Mouse (Mus musculus) left cerebral cortex, adult 8-10 months (tissue): Measurements from ENCODE around the gene Atp5k. TPM values are rescaled to one million over a fixed set of nuclear protein-coding genes. Genes with fewer than 3 reads are reported as not detected.

ENCODE experiments used
- DNase-seq, 2 experiments: peaks; one replicate each; pipeline ENCODE4 v3.0.0; 2022; ENCODE audit warnings: low spot score in 2 of 2
- total RNA-seq, 4 experiments: library from RNA; stranded (reverse); gene quantifications; 2 replicates each; pipeline ENCODE4 v1.2.4; 2022

The Atp5k gene
- total RNA-seq, 4 experiments from 2014 or later: 110 to 288 (median 188) TPM

DNA sequence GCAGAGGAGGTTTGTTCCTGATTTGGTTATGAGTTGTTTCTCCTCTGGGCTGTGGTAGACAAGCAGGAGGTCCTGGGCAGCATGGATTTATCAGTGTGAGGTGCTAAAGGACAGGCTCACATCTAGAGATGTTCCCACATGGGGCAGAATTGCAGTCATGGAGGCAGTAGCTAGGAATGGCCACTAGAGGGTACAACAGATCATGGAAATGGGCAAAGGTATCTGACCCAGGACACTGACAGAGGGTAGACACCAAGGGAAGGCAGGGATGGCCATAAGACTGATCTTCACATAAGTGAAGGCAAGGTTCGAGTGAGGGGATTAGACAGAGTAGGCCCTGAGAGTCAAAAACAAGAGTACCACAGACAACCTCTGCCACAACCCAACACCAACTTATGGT lies 7.1 kb downstream of the Atp5k start:
- no peak for DNase-seq

DNA sequence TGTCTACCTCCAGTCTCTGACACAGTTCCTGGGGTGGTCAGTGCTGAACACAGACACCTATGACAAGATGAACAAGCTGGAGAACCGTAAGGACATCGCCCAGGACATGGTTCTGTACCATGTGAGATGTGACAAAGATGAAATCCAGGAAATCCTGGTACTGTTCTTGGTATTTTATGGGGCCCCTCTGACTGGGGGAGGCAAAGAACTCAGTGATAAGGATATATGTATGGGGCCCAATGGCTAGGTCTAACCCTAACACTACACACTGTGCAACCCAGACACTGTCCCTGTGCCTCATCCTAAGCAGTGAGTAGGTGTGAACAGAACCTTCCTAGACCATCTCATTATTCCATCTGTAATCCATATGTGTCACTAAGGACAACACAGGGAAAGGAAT lies 10.8 kb downstream of the Atp5k start:
- no peak for DNase-seq

DNA sequence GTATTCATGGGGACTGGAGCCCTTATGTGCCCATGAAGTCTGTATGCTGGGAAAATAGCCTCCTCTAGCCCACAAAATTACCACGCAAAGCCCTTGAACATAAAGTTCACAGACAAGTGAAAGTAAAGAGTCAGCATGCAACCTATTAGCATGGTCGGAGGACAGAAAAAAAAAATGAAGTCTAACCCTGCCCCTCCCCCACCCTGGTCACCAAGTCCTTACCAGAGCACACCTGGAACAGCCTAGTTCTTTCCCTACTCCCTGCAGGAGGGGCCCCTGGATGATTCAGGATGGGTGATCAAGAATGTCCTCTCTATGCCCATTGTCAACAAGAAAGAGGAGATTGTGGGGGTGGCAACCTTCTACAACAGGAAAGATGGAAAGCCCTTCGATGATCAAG lies 11.5 kb downstream of the Atp5k start:
- no peak for DNase-seq

DNA sequence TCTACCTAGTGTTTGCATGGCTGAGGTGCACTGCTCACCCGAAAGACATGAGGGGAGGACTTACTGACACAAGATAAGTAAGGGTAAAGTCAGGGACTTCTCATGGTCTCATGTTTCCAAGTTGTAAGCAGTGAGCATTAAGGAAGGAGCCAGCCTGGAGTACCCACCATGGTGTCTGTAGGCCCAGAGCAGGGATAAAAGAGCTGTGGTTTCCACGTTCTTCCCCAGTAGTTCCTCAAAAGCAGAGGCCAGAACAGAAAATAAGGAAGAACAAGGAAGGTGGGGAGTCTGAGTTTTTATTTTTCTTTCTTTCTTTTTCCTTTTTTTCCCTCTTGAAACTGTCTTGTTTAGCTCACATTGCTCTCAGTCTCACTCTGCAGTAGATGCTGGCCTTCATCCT lies 19.5 kb downstream of the Atp5k start:
- no peak for DNase-seq

DNA sequence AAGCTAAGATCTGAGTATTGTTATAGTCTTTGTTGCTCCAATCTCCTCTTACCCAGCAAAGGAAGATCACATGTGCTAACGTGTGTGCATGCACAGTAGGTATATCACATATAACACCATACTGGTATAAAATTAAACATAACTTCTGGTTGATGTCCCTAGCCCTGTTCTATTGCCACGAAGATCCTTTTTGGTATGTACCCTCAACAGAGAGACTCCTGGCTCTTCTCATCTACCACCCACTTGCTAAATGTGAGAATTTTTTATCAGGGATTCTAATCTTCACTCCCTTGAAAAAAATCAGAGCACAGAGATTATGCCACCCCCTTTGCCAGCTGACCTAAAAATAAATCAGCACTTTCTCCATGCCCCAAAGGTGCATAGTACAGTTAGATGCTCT lies 27.3 kb downstream of the Atp5k start:
- no peak for DNase-seq

DNA sequence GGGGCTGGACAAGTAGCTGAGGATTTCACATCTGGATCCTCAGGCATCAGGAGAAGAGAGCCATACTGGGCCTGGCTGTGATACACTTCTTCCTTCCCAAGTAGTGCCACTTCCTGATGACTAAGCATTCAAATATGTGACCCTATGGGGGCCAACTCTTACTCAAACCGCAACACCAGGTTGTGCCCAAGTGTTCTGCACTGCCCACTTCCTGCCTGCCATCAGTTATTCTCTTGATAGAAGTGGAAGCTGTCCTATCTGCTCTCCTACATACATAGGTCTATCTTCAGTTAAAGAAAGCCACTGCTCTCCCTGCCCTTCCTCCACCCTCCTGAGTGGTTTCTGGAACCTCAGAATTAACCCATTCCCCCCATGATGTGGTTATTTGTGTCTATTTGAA lies 28.8 kb downstream of the Atp5k start:
- DNase-seq: no peak

DNA sequence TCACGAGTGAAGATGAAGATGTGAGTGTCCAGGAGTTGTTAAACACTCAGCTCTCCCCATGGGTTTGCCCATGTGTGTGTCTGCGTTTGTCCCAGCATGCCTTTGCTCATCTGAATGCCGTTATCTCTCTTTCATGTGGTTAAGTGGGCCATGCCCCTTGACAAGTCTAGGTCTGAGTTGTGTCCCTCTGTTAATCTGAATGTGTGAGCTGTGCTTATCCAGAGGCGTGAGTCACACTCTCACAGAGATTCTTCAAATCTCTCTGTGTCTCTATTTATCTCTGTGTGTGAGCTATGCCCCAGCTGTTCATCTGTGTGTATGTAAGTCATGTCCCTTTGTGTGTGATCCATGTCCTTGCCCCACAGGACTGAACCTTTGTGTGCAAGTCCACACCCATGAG lies 30.8 kb downstream of the Atp5k start:
- DNase-seq: no peak

DNA sequence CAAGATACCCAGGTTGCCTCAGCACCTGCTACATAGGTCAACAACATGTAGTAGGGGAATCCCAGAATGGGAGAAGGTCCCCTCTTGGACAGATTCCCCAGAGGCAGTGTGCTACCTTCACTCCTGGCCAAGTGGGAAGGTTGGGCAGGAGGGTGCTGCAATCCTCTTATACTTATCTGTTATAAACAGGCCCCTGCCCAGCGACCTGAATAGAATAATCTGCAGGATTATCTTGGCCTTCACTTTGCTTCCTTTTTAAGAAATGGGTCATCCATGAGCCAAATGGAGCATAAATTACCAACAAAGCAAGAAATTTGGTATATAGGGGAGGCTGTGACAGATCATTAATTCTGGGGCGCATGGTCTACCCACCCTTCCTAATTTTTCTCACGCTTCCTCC lies 44.5 kb downstream of the Atp5k start:
- DNase-seq: no peak

DNA sequence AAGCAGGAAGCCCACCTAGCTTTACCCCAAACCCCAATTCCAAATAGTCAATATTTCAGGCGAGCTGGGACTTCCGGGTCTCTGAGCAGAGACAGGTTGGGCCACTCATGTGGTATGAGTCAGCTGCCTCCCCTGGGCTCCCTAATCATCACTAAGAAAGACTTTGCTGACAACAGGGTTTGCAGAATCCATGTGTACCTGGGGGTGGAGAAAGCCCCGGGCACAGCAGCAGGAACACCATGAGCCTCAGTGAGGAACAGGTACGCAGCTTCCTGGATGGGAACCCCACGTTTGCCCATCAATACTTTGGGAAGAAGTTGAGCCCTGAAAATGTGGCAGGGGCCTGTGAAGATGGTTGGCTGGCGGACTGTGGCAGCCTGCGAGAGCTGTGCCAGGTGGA lies 46.0 kb downstream of the Atp5k start, which contains the start of gene Pde6b:
Gene Pde6b (plus strand): TSS at position 191 of the 400 bp plus-strand sequence.
- DNase-seq: no peak

DNA sequence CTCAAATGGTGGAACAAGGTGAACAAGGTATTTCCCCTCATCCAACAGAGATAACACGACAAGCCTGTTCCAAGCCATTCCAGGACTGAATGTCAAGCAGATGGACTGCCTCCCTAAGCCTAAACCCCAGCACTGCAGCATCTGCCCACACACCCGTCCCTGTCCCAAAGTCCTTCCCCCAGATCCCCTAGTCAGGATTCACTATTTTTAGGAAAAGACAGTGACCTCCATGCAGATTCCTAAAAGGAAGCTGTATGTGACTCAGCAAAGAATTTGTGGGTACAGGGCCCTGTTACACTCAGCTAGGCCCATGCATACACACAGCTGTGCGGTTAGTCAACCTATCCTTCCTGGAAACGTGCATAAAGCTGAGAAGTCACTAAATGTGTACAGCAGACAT lies 47.8 kb downstream of the Atp5k start:
- no peak for DNase-seq

DNA sequence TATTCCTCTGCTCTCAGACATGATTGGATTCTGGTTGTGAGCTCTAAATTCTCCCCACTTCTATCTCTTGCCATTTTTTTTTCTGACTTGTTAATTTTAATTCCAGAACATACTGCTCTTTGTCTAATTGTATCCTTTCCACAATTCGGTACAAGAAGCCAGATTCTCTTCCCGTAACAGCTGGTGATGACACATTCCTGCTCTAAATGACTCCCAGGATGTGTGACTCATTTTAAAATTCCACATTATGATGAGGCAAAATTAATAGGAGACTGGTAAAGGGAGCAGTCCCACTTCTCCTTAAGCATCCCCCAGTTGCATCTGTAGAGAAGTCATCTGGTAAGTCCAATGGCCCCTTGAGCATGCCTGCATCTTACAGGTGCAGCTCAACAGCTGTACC lies 48.6 kb downstream of the Atp5k start:
- no peak for DNase-seq

Other genes starting within 250 kb of the Atp5k start
- gene Dr1, start 165.6 kb downstream of the Atp5k start, total RNA-seq: 10 to 100 TPM; 30.5 to 32.4 (median 31.0) TPM
- gene Pigg, start 121.8 kb downstream of the Atp5k start, total RNA-seq: 10 to 100 TPM; 11.1 to 11.5 (median 11.3) TPM
- 10 to 100 TPM; 48.4 to 55.0 (median 51.3) TPM for gene Gm42517, start 66.5 kb downstream of the Atp5k start, total RNA-seq
- under 1 TPM; 0.26 to 0.68 (median 0.38) TPM for gene Pde6b, start 46.1 kb downstream of the Atp5k start, total RNA-seq
- gene Mfsd7a, start 14.4 kb upstream of the Atp5k start, total RNA-seq: 1 to 10 TPM in 3 of 4 experiments, under 1 TPM in 1; 0.81 to 1.4 (median 1.2) TPM
- 10 to 100 TPM; 36.7 to 41.7 (median 38.5) TPM for gene Pcgf3, start 26.8 kb upstream of the Atp5k start, total RNA-seq
- 100 to 1,000 TPM; 724 to 785 (median 735) TPM for gene Cplx1, start 115.6 kb upstream of the Atp5k start, total RNA-seq
- 100 to 1,000 TPM in 1 of 4 experiments, 10 to 100 TPM in 3; 97.5 to 105 (median 99.5) TPM for gene Gak, start 195.3 kb upstream of the Atp5k start, total RNA-seq
- gene Tmem175, start 195.3 kb upstream of the Atp5k start, total RNA-seq: 10 to 100 TPM; 37.1 to 43.1 (median 39.5) TPM
- gene Idua, start 225.9 kb upstream of the Atp5k start, total RNA-seq: 10 to 100 TPM; 19.0 to 25.3 (median 23.0) TPM
- 10 to 100 TPM; 47.3 to 67.4 (median 51.3) TPM for gene Dgkq, start 235.2 kb upstream of the Atp5k start, total RNA-seq
- 1 to 10 TPM; 1.0 to 1.3 (median 1.1) TPM for gene Slc26a1, start 241.1 kb upstream of the Atp5k start, total RNA-seq